Mouse (Mus musculus) bone marrow macrophage, adult 2 months (primary cell): ENCODE results near the gene Vamp3.
A peak's percentile ranks its signal among the peaks of the same experiment; 100 is the strongest.

Source experiments
- CTCF ChIP-seq: IDR thresholded peaks from 2 replicates; pipeline ENCODE4 v1.5.1; 2012; ENCODE audit warnings: low read depth, mild to moderate bottlenecking, low read length, moderate library complexity
- POLR2A ChIP-seq: IDR thresholded peaks from 2 replicates; pipeline ENCODE4 v1.6.1; 2012; ENCODE audit warnings: mild to moderate bottlenecking, low read depth, low read length, borderline replicate concordance

DNA sequence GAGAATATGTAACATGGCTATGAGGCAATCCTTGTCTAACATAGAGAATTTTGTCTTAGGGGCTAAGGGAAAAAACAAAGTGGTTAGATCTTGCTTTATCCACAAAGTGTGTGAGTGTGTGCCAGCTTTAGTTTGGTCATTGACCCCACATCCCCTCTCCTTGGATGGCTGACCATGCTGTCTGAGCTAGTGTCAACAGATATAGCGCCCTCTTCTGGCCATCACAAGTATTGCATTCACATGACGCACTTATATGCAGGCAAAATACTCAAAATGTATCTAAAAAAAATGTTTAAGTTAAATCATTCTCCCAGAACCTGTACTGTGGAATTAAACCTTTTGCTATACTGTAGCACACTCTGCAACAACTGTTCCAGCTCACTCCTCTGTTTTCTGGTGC, 37.4 kb upstream of the Vamp3 start:
- TF ChIP-seq CTCF (peak; percentile 32; the same call in 1 of the 2 replicates), POLR2A (no peak)
